In genomic region chr2:158189451-158189850, GRCm38 (mm10) we compare ENCODE assay signal across 22 mouse cellular contexts. TPM values are rescaled to one million over a fixed set of nuclear protein-coding genes. Genes with fewer than 3 reads are reported as not detected.
DNase-seq lines count a peak whose midpoint lies in the region; ATAC-seq and TF ChIP-seq lines count a peak whose summit lies in the region.
"Had no signal": no experiment of that assay in that cellular context is flagged by ENCODE, and none has a peak within 500 bp of the region (broad histone marks: within the 10 kb centered on the region; RNA-seq: fewer than 3 reads in every experiment).

No protein-coding gene starts in this region.

- no peaks in the 10 kb centered on the region for H3K36me3 ChIP-seq in liver, postnatal 0 days (replicated peaks; ENCODE audit: insufficient read depth, low read length)
- H3K36me3 ChIP-seq in small intestine, adult 2 months (ENCODE audit: control insufficient read depth, insufficient read depth, low read length): no peaks in the 10 kb centered on the region
- no peaks in the 10 kb centered on the region for H3K36me3 ChIP-seq in thymus, adult 2 months (ENCODE audit: control insufficient read depth, insufficient read depth, low read length)
- H3K36me3 ChIP-seq: embryonic facial prominence, embryonic 13.5 days; heart, embryonic 12.5 days; hindbrain, embryonic 12.5 days had no signal

- no peak overlapping the region for H3K4me3 ChIP-seq in liver, postnatal 0 days (ENCODE audit: low read depth, low read length)
- no peak overlapping the region for H3K4me3 ChIP-seq in small intestine, adult 2 months (ENCODE audit: low read depth, low read length)
- H3K4me3 ChIP-seq in thymus, adult 2 months (ENCODE audit: control insufficient read depth, insufficient read depth, low read length): no peak overlapping the region
- H3K4me3 ChIP-seq: embryonic facial prominence, embryonic 13.5 days; heart, adult 2 months; heart, embryonic 12.5 days; hindbrain, embryonic 12.5 days had no signal

- no peak overlapping the region for H3K9ac ChIP-seq in liver, postnatal 0 days (replicated peaks)
- H3K9ac ChIP-seq: embryonic facial prominence, embryonic 13.5 days; heart, embryonic 12.5 days; hindbrain, embryonic 12.5 days had no signal

- peak; percentile 59 for DNase-seq in liver, postnatal 0 days
- no peak for DNase-seq in liver
- no peak for DNase-seq in heart, postnatal 14 days
- no peak for DNase-seq in thymus, adult 2 months
- DNase-seq: adrenal gland, adult 8-10 months; cerebellum, adult 11 months; cerebellum, adult 8-10 months; cerebellum, postnatal 14 days; gastrocnemius, postnatal 10 days; heart, adult 2 months; heart, postnatal 36 days had no signal

- H3K4me1 ChIP-seq in liver, postnatal 0 days (ENCODE audit: insufficient read depth): peaks cover 4% of the 10 kb centered on the region; the same call in 1 of the 2 replicates
- peaks cover 18% of the 10 kb centered on the region for H3K4me1 ChIP-seq in small intestine, adult 2 months (ENCODE audit: control insufficient read depth, insufficient read depth, insufficient read length, low read length)
- no peaks in the 10 kb centered on the region for H3K4me1 ChIP-seq in thymus, adult 2 months (replicated peaks; ENCODE audit: control insufficient read depth, insufficient read depth, low read length)

- no peaks in the 10 kb centered on the region for H3K9me3 ChIP-seq in liver, postnatal 0 days (ENCODE audit: low read length)
- H3K9me3 ChIP-seq: embryonic facial prominence, embryonic 13.5 days; heart, embryonic 12.5 days; hindbrain, embryonic 12.5 days had no signal

- WGBS in liver, postnatal 0 days (ENCODE audit: insufficient replicate concordance): 50% methylated on average over 11 of the region's 11 CpGs
- 61% methylated on average over 11 of the region's 11 CpGs for WGBS in small intestine, adult 2 months
- WGBS in thymus, adult 2 months: 62% methylated on average over 11 of the region's 11 CpGs

- intact Hi-C loops in heart, postnatal 14 days (cut with DNase I): no loop called here

- no peaks in the 10 kb centered on the region for H3K27me3 ChIP-seq in liver, postnatal 0 days (ENCODE audit: insufficient read depth, low read length)
- H3K27me3 ChIP-seq in small intestine, adult 2 months (ENCODE audit: control insufficient read depth, insufficient read depth, low read length): no peaks in the 10 kb centered on the region
- H3K27me3 ChIP-seq in thymus, adult 2 months (ENCODE audit: control insufficient read depth, insufficient read depth, low read length): no peaks in the 10 kb centered on the region
- H3K27me3 ChIP-seq: embryonic facial prominence, embryonic 13.5 days; hindbrain, embryonic 12.5 days; Patski had no signal

- no peak for TF ChIP-seq CTCF in liver, postnatal 0 days (IDR thresholded peaks at IDR 0.05; ENCODE audit: low read depth)
- no peak for TF ChIP-seq CTCF in small intestine, adult 2 months (IDR thresholded peaks at IDR 0.05; ENCODE audit: extremely low read depth, insufficient read length, insufficient replicate concordance, low read depth, low read length)
- TF ChIP-seq CTCF in thymus, adult 2 months (IDR thresholded peaks at IDR 0.05; ENCODE audit: borderline replicate concordance, control insufficient read depth, extremely low read depth, insufficient read depth, low read length, poor library complexity): no peak

- no peak for ATAC-seq in liver, postnatal 0 days
- ATAC-seq in common myeloid progenitor, adult 5-6 weeks (replicated peaks; ENCODE audit: low read depth, poor library complexity, severe bottlenecking): peak; percentile 54; the same call in 1 of the 2 replicates
- peak; percentile 88 for ATAC-seq in megakaryocyte progenitor cell, adult 5-6 weeks (replicated peaks; ENCODE audit: poor library complexity)
- ATAC-seq in erythroblast, adult 5-6 weeks (replicated peaks; ENCODE audit: low FRiP score, poor library complexity, severe bottlenecking): no peak
- ATAC-seq: forebrain, embryonic 14.5 days; hindbrain, embryonic 16.5 days; inflammation-experienced regulatory T-cells, adult 6 months; Patski had no signal

- TF ChIP-seq POLR2A in small intestine, adult 2 months (IDR thresholded peaks at IDR 0.05; ENCODE audit: low read depth, low read length): no peak
- TF ChIP-seq POLR2A in thymus, adult 2 months (IDR thresholded peaks at IDR 0.05; ENCODE audit: control insufficient read depth, extremely low read depth, insufficient read depth, low read length, poor library complexity): no peak

- TF ChIP-seq EP300 in liver, postnatal 0 days (IDR thresholded peaks at IDR 0.05; ENCODE audit: low read depth): no peak

- H3K4me2 ChIP-seq in liver, postnatal 0 days (ENCODE audit: low read depth, low read length): no peak overlapping the region
- H3K4me2 ChIP-seq: embryonic facial prominence, embryonic 13.5 days; heart, embryonic 12.5 days; hindbrain, embryonic 12.5 days had no signal

- no peak overlapping the region for H3K27ac ChIP-seq in liver, postnatal 0 days (ENCODE audit: low read depth)
- 0 out of 2 replicates have a peak overlapping the region, but pooled peaks have one; percentile 12 for H3K27ac ChIP-seq in small intestine, adult 2 months (ENCODE audit: insufficient read depth, low read depth, low read length)
- no peak overlapping the region for H3K27ac ChIP-seq in thymus, adult 2 months (ENCODE audit: control insufficient read depth, insufficient read depth, low read length)
- H3K27ac ChIP-seq: embryonic facial prominence, embryonic 13.5 days; heart, adult 2 months; hindbrain, embryonic 12.5 days had no signal

RNA-seq across cellular contexts. Expression of gene D630003M21Rik, which starts 39.6 kb away (rescaled TPM):
- polyA plus RNA-seq in liver, postnatal 0 days (2015; fragmentation: Nextera tagmentation; extraction: Ambion mirVana): 0.64 and 0.67 TPM in 2 replicates
- total RNA-seq in common myeloid progenitor, adult 5-6 weeks (2017): not detected in 2 replicates
- not detected in 2 replicates for total RNA-seq in megakaryocyte progenitor cell, adult 5-6 weeks (2015)
- total RNA-seq in megakaryocyte progenitor cell, adult 5-6 weeks (2017): 0.04 TPM in 1 of 2 replicates, not detected in the other
- polyA plus RNA-seq in small intestine, adult 2 months (2012; rRNA removed): 1.1 and 1.7 TPM in 2 replicates
- total RNA-seq in heart, postnatal 14 days (2021): 1 to 10 TPM; 7.0 to 7.4 TPM
- total RNA-seq in erythroblast, adult 5-6 weeks (2015; ENCODE audit: low replicate concordance): not detected in 2 replicates
- total RNA-seq in erythroblast, adult 5-6 weeks (2017; ENCODE audit: low replicate concordance): not detected in 2 replicates
- 2.2 and 3.1 TPM in 2 replicates for polyA plus RNA-seq in thymus, adult 2 months (2012; rRNA removed)
- polyA plus RNA-seq: inflammation-experienced regulatory T-cells, adult 6 months had no signal

RNA-seq across cellular contexts. Expression of gene Tgm2, which starts 43.2 kb away (rescaled TPM):
- 44.4 and 59.7 TPM in 2 replicates for polyA plus RNA-seq in liver, postnatal 0 days (2015; fragmentation: Nextera tagmentation; extraction: Ambion mirVana)
- 3.8 and 5.4 TPM in 2 replicates for total RNA-seq in common myeloid progenitor, adult 5-6 weeks (2017)
- total RNA-seq in megakaryocyte progenitor cell, adult 5-6 weeks (2015): 0.07 and 0.39 TPM in 2 replicates
- total RNA-seq in megakaryocyte progenitor cell, adult 5-6 weeks (2017): 0.58 and 1.5 TPM in 2 replicates
- polyA plus RNA-seq in small intestine, adult 2 months (2012; rRNA removed): 89.6 and 93.0 TPM in 2 replicates
- 100 to 1,000 TPM; 181 to 209 TPM for total RNA-seq in heart, postnatal 14 days (2021)
- total RNA-seq in erythroblast, adult 5-6 weeks (2015; ENCODE audit: low replicate concordance): 2.1 and 3.8 TPM in 2 replicates
- 6.6 and 9.6 TPM in 2 replicates for total RNA-seq in erythroblast, adult 5-6 weeks (2017; ENCODE audit: low replicate concordance)
- 32.8 and 37.6 TPM in 2 replicates for polyA plus RNA-seq in thymus, adult 2 months (2012; rRNA removed)

Comparison
In these comparisons a context has a peak if more than half of its experiments do, and no peak if none do; other contexts are left out.
1. ATAC-seq: peak in common myeloid progenitor, adult 5-6 weeks (single experiment) and megakaryocyte progenitor cell, adult 5-6 weeks (single experiment); none in liver, postnatal 0 days (single experiment) and erythroblast, adult 5-6 weeks (single experiment).
2. RNA of gene Tgm2, which starts 43.2 kb away (total RNA-seq): 181 to 209 TPM in heart, postnatal 14 days; 2.1 to 9.6 TPM in erythroblast, adult 5-6 weeks, 3.8 to 5.4 TPM in common myeloid progenitor, adult 5-6 weeks and 0.07 to 1.5 TPM in megakaryocyte progenitor cell, adult 5-6 weeks; every median in the first group is over 10 times any median in the second.